ENCODE assay signal across 9 mouse cellular contexts in the genomic region with DNA sequence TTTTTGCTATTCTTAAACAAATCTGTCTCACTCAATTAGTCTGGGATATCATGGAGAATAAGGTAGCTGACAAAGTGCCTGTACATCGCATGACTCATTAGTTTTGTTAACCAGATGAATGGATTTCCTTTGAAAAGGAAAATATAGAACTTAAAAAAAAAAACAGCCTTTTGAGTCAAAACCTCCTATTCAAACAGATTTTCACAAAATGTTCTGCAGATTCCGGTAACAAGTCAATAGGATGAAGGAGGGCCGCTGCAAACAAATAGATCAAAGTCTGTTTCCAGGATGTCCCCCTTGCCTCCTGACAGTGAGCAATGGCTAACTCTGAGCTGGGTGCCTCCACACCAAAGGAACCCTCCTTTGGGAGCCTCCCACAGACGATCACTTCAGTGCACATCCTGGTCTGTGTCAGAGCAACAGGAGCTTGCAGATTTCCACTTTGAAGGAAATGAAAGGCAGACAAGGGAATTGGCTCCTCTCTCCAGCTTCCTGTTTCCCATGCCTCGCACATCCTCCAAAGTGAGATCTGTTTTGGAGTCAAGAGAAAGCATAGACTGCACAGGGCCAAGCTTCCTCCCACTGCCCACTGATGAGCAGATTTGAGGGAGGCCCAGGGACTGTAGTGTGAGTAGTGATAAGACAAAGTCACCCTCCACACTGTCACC.
DNase-seq lines count a peak whose midpoint lies in the region; ATAC-seq lines count a peak whose summit lies in the region.
"Had no signal": no experiment of that assay in that cellular context is flagged by ENCODE, and none has a peak within 500 bp of the region (broad histone marks: within the 10 kb centered on the region; RNA-seq: fewer than 3 reads in every experiment).

No protein-coding gene starts in this region.

- WGBS in intestine, embryonic 14.5 days, result 47% methylated on average over 5 of the region's 5 CpGs
- 47% methylated on average over 5 of the region's 5 CpGs for WGBS in intestine, embryonic 16.5 days
- 46% methylated on average over 5 of the region's 5 CpGs for WGBS in embryonic facial prominence, embryonic 14.5 days
- 28% methylated on average over 5 of the region's 5 CpGs for WGBS in lung, embryonic 15.5 days

- no peak overlapping the region for H3K4me2 ChIP-seq in intestine, embryonic 14.5 days (ENCODE audit: low read length)
- no peak overlapping the region for H3K4me2 ChIP-seq in intestine, embryonic 16.5 days (ENCODE audit: low read depth, low read length)
- no peak overlapping the region for H3K4me2 ChIP-seq in embryonic facial prominence, embryonic 14.5 days (ENCODE audit: low read depth, low read length)
- no peak overlapping the region for H3K4me2 ChIP-seq in lung, embryonic 15.5 days
- H3K4me2 ChIP-seq: limb, embryonic 12.5 days had no signal

- no peak overlapping the region for H3K4me3 ChIP-seq in intestine, embryonic 14.5 days (ENCODE audit: low read depth, low read length)
- H3K4me3 ChIP-seq in intestine, embryonic 16.5 days (ENCODE audit: low read length), result no peak overlapping the region
- no peak overlapping the region for H3K4me3 ChIP-seq in embryonic facial prominence, embryonic 14.5 days (ENCODE audit: low read depth, low read length)
- H3K4me3 ChIP-seq in lung, embryonic 15.5 days, result no peak overlapping the region
- H3K4me3 ChIP-seq: limb, embryonic 12.5 days had no signal

- H3K27me3 ChIP-seq in intestine, embryonic 14.5 days (replicated peaks; ENCODE audit: control insufficient read depth, insufficient read depth, low read length), result no peaks in the 10 kb centered on the region
- H3K27me3 ChIP-seq in intestine, embryonic 16.5 days (replicated peaks; ENCODE audit: control insufficient read depth, insufficient read depth, low read length), result no peaks in the 10 kb centered on the region
- no peaks in the 10 kb centered on the region for H3K27me3 ChIP-seq in embryonic facial prominence, embryonic 14.5 days (replicated peaks; ENCODE audit: control insufficient read depth, insufficient read depth, low read length)
- H3K27me3 ChIP-seq in lung, embryonic 15.5 days, result no peaks in the 10 kb centered on the region
- H3K27me3 ChIP-seq: limb, embryonic 12.5 days had no signal

- no peaks in the 10 kb centered on the region for H3K9me3 ChIP-seq in intestine, embryonic 14.5 days (ENCODE audit: control insufficient read depth, low read length)
- H3K9me3 ChIP-seq in intestine, embryonic 16.5 days (ENCODE audit: control insufficient read depth, low read length), result no peaks in the 10 kb centered on the region
- H3K9me3 ChIP-seq in embryonic facial prominence, embryonic 14.5 days (ENCODE audit: control insufficient read depth, low read length), result no peaks in the 10 kb centered on the region
- no peaks in the 10 kb centered on the region for H3K9me3 ChIP-seq in lung, embryonic 15.5 days
- H3K9me3 ChIP-seq: limb, embryonic 12.5 days had no signal

- H3K4me1 ChIP-seq in intestine, embryonic 14.5 days (replicated peaks; ENCODE audit: control insufficient read depth, insufficient read depth, low read length), result peaks cover 5% of the 10 kb centered on the region
- H3K4me1 ChIP-seq in intestine, embryonic 16.5 days (ENCODE audit: control insufficient read depth, insufficient read depth, low read length), result peaks cover 8% of the 10 kb centered on the region; the same call in 1 of the 2 replicates
- H3K4me1 ChIP-seq in embryonic facial prominence, embryonic 14.5 days (ENCODE audit: control insufficient read depth, insufficient read depth, low read length), result peaks cover 3% of the 10 kb centered on the region; the same call in 1 of the 2 replicates
- 0 out of 2 replicates have a peak, but pooled peaks cover 6% of the 10 kb centered on the region for H3K4me1 ChIP-seq in lung, embryonic 15.5 days
- H3K4me1 ChIP-seq: limb, embryonic 12.5 days had no signal

- no peaks in the 10 kb centered on the region for H3K36me3 ChIP-seq in intestine, embryonic 14.5 days (ENCODE audit: control insufficient read depth, insufficient read depth, low read length)
- H3K36me3 ChIP-seq in intestine, embryonic 16.5 days (ENCODE audit: control insufficient read depth, insufficient read depth, low read length), result no peaks in the 10 kb centered on the region
- no peaks in the 10 kb centered on the region for H3K36me3 ChIP-seq in embryonic facial prominence, embryonic 14.5 days (ENCODE audit: control insufficient read depth, insufficient read depth, low read length)
- no peaks in the 10 kb centered on the region for H3K36me3 ChIP-seq in lung, embryonic 15.5 days
- H3K36me3 ChIP-seq: limb, embryonic 12.5 days had no signal

- no peak for DNase-seq in intestine, embryonic 14.5 days (ENCODE audit: low spot score)
- peak; percentile 52 for DNase-seq in embryonic facial prominence, embryonic 14.5 days (ENCODE audit: low spot score)
- DNase-seq in heart, postnatal 10 days, result peak; percentile 22 to 25
- no peak for DNase-seq in spleen, postnatal 36 days (ENCODE audit: low spot score in 2 of 2)
- no peak for DNase-seq in gastrocnemius, postnatal 25 days
- DNase-seq in left cerebral cortex, adult 11 months (ENCODE audit: low spot score), result no peak

- ATAC-seq in intestine, embryonic 14.5 days (replicated peaks; ENCODE audit: low FRiP score, low TSS enrichment, low read depth), result 0 out of 2 replicates have a peak, but pooled peaks have one; percentile 55
- ATAC-seq in intestine, embryonic 16.5 days, result no peak
- ATAC-seq in embryonic facial prominence, embryonic 14.5 days (ENCODE audit: low read depth), result no peak
- no peak for ATAC-seq in lung, embryonic 15.5 days (ENCODE audit: borderline replicate concordance, extremely low read depth, low FRiP score, low TSS enrichment)

- H3K27ac ChIP-seq in intestine, embryonic 14.5 days (ENCODE audit: low read depth), result no peak overlapping the region; the same call in 1 of the 2 replicates
- no peak overlapping the region for H3K27ac ChIP-seq in intestine, embryonic 16.5 days (ENCODE audit: low read length)
- peak overlapping the region; percentile 15; the same call in 1 of the 2 replicates for H3K27ac ChIP-seq in embryonic facial prominence, embryonic 14.5 days (replicated peaks; ENCODE audit: low read depth, low read length)
- H3K27ac ChIP-seq in lung, embryonic 15.5 days, result peak overlapping the region; percentile 37; the same call in 1 of the 2 replicates
- H3K27ac ChIP-seq: limb, embryonic 12.5 days had no signal

- intact Hi-C loops in heart, postnatal 10 days (cut with DNase I), result no loop called here

- no peak overlapping the region for H3K9ac ChIP-seq in intestine, embryonic 14.5 days (ENCODE audit: low read length)
- no peak overlapping the region for H3K9ac ChIP-seq in intestine, embryonic 16.5 days (ENCODE audit: low read depth, low read length)
- no peak overlapping the region for H3K9ac ChIP-seq in embryonic facial prominence, embryonic 14.5 days (ENCODE audit: low read depth, low read length)
- H3K9ac ChIP-seq in lung, embryonic 15.5 days, result no peak overlapping the region
- H3K9ac ChIP-seq: limb, embryonic 12.5 days had no signal

Comparison
In these comparisons a context has a peak if more than half of its experiments do, and no peak if none do; other contexts are left out.
1. DNase-seq: peak in embryonic facial prominence, embryonic 14.5 days (single experiment) and heart, postnatal 10 days (2 of 2); none in intestine, embryonic 14.5 days (single experiment), spleen, postnatal 36 days (0 of 2), gastrocnemius, postnatal 25 days (single experiment) and left cerebral cortex, adult 11 months (single experiment).
2. H3K27ac ChIP-seq: peak in embryonic facial prominence, embryonic 14.5 days (single experiment) and lung, embryonic 15.5 days (single experiment); none in intestine, embryonic 14.5 days (single experiment) and intestine, embryonic 16.5 days (single experiment).